ENCODE assay signal across 23 mouse cellular contexts in the genomic region with DNA sequence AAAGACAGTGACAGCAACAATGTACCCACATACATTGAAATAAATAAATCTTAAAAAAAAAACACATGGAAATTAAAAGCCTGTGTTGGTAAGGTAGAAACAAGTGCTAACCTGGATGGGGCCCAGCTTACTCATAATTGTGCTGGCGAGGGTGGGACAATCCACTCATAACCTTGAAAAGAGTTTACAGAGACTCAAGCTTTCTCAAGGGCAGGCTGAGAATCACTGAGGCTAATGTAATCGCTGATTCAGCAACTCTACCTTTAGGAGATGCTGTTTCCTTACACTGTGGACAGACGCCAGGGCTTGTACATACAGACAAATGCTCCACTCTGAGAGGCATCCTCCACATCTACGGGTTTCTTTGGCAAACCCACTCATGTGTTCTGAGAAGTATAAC. TPM values are rescaled to one million over a fixed set of nuclear protein-coding genes. Genes with fewer than 3 reads are reported as not detected.
DNase-seq lines count a peak whose midpoint lies in the region; ATAC-seq and TF ChIP-seq lines count a peak whose summit lies in the region.
"Had no signal": no experiment of that assay in that cellular context is flagged by ENCODE, and none has a peak within 500 bp of the region (broad histone marks: within the 10 kb centered on the region; RNA-seq: fewer than 3 reads in every experiment).

No protein-coding gene starts in this region.

- TF ChIP-seq EP300 in CH12.LX (IDR thresholded peaks at IDR 0.05; ENCODE audit: low read length), result no peak

- H3K27me3 ChIP-seq in hindbrain, embryonic 10.5 days (ENCODE audit: insufficient read depth, poor library complexity, severe bottlenecking), result no peaks in the 10 kb centered on the region; the same call in 1 of the 2 replicates
- H3K27me3 ChIP-seq in hindbrain, embryonic 14.5 days (ENCODE audit: control insufficient read depth, insufficient read depth, low read length), result no peaks in the 10 kb centered on the region
- no peaks in the 10 kb centered on the region for H3K27me3 ChIP-seq in CH12.LX (replicated peaks)
- no peaks in the 10 kb centered on the region for H3K27me3 ChIP-seq in intestine, embryonic 15.5 days (replicated peaks)
- H3K27me3 ChIP-seq: embryonic facial prominence, embryonic 13.5 days; heart, embryonic 12.5 days; hindbrain, embryonic 12.5 days had no signal

- H3K36me3 ChIP-seq in hindbrain, embryonic 10.5 days, result no peaks in the 10 kb centered on the region; the same call in 1 of the 2 replicates
- H3K36me3 ChIP-seq in hindbrain, embryonic 14.5 days (replicated peaks; ENCODE audit: control insufficient read depth, insufficient read depth), result no peaks in the 10 kb centered on the region
- H3K36me3 ChIP-seq in CH12.LX (replicated peaks in 1 of 2; ENCODE audit: control insufficient read depth in 1 of 2, insufficient read depth in 1 of 2, low read length in 1 of 2), result no peaks in the 10 kb centered on the region
- no peaks in the 10 kb centered on the region for H3K36me3 ChIP-seq in ES-E14 (ENCODE audit: control insufficient read depth, insufficient read depth, low read length, poor library complexity, severe bottlenecking)
- no peaks in the 10 kb centered on the region for H3K36me3 ChIP-seq in intestine, embryonic 15.5 days
- H3K36me3 ChIP-seq: embryonic facial prominence, embryonic 13.5 days; forebrain, embryonic 12.5 days; heart, embryonic 12.5 days; hindbrain, embryonic 12.5 days had no signal

- TF ChIP-seq CTCF in CH12.LX (conservative IDR thresholded peaks at IDR 0.05 in 1 of 2, IDR thresholded peaks at IDR 0.05 in 1 of 2; ENCODE audit: low read depth in 2 of 2, low read length in 2 of 2), result no peak

- DNase-seq in hindbrain, embryonic 10.5 days (ENCODE audit: low spot score), result no peak
- no peak for DNase-seq in hindbrain, embryonic 14.5 days (ENCODE audit: low spot score)
- DNase-seq in CH12.LX (ENCODE audit: extremely low read depth) (no peak), ES-E14 (ENCODE audit: low read depth, low spot score) (no peak)
- DNase-seq in adrenal gland, postnatal 36 days, result peak; percentile 55 to 60
- DNase-seq: cerebellum, adult 18-20 months; cerebellum, adult 9-11 months; cerebellum, postnatal 36 days; forebrain, postnatal 0 days; gastrocnemius, adult 2 months; gastrocnemius, postnatal 25 days; kidney, adult 2 months had no signal

- TF ChIP-seq POLR2A in CH12.LX (IDR thresholded peaks at IDR 0.05; ENCODE audit: low read depth, low read length), result no peak

- 85% methylated on average over 4 of the region's 4 CpGs for WGBS in hindbrain, embryonic 10.5 days
- 74% methylated on average over 4 of the region's 4 CpGs for WGBS in hindbrain, embryonic 14.5 days
- 72% methylated on average over 4 of the region's 4 CpGs for WGBS in intestine, embryonic 15.5 days

- no peak overlapping the region for H3K9ac ChIP-seq in hindbrain, embryonic 14.5 days
- H3K9ac ChIP-seq in CH12.LX (ENCODE audit: insufficient read depth, low read depth), result no peak overlapping the region
- no peak overlapping the region for H3K9ac ChIP-seq in ES-E14 (ENCODE audit: insufficient read depth, low read depth, low read length, poor library complexity, severe bottlenecking)
- H3K9ac ChIP-seq in intestine, embryonic 15.5 days, result no peak overlapping the region
- H3K9ac ChIP-seq: embryonic facial prominence, embryonic 13.5 days; forebrain, embryonic 12.5 days; forebrain, postnatal 0 days; heart, embryonic 12.5 days; hindbrain, embryonic 12.5 days had no signal

- no peak for ATAC-seq in hindbrain, embryonic 14.5 days (ENCODE audit: low FRiP score)
- ATAC-seq in intestine, embryonic 15.5 days, result no peak
- ATAC-seq: activated CD4-positive, CD25-positive, alpha-beta regulatory T cell, adult 4 months; forebrain, postnatal 0 days; intestine, embryonic 16.5 days; Patski had no signal

- H3K27ac ChIP-seq in hindbrain, embryonic 10.5 days, result no peak overlapping the region
- H3K27ac ChIP-seq in hindbrain, embryonic 14.5 days, result no peak overlapping the region
- H3K27ac ChIP-seq in CH12.LX (ENCODE audit: insufficient read depth, low read depth) (no peak overlapping the region), ES-E14 (ENCODE audit: insufficient read depth, low read depth, low read length, poor library complexity, severe bottlenecking) (no peak overlapping the region)
- no peak overlapping the region for H3K27ac ChIP-seq in intestine, embryonic 15.5 days
- H3K27ac ChIP-seq: embryonic facial prominence, embryonic 13.5 days; forebrain, embryonic 12.5 days; gastrocnemius, adult 2 months; hindbrain, embryonic 12.5 days had no signal

- in situ Hi-C loops in CH12.LX (cut with MboI; ENCODE audit: low pct_ligation_motif_present, low pct_unique_long_range_greater_than_20kb, low sequenced_read_pairs), result no loop called here
- in situ Hi-C loops in ES-E14 (cut with MboI; ENCODE audit: low sequenced_read_pairs in 2 of 2, unreplicated experiment in 2 of 2), result no loop called here

- no peak overlapping the region for H3K4me2 ChIP-seq in hindbrain, embryonic 14.5 days (replicated peaks)
- no peak overlapping the region for H3K4me2 ChIP-seq in CH12.LX (ENCODE audit: insufficient read depth, low read depth, poor library complexity, severe bottlenecking)
- no peak overlapping the region for H3K4me2 ChIP-seq in intestine, embryonic 15.5 days (replicated peaks)
- H3K4me2 ChIP-seq: embryonic facial prominence, embryonic 13.5 days; forebrain, embryonic 12.5 days; heart, embryonic 12.5 days; hindbrain, embryonic 12.5 days had no signal

- TF ChIP-seq RAD21 in CH12.LX (IDR thresholded peaks at IDR 0.05; ENCODE audit: low read depth, low read length), result no peak

- peaks cover 63% of the 10 kb centered on the region for H3K4me1 ChIP-seq in hindbrain, embryonic 10.5 days (replicated peaks)
- H3K4me1 ChIP-seq in hindbrain, embryonic 14.5 days (replicated peaks; ENCODE audit: control insufficient read depth, insufficient read depth, low read length), result no peaks in the 10 kb centered on the region; the same call in 1 of the 2 replicates
- H3K4me1 ChIP-seq in CH12.LX (ENCODE audit: control insufficient read depth in 1 of 2, insufficient read depth in 2 of 2), result no peaks in the 10 kb centered on the region
- H3K4me1 ChIP-seq in ES-E14 (ENCODE audit: control insufficient read depth in 2 of 2, insufficient read depth in 2 of 2, low read length in 2 of 2, poor library complexity in 1 of 2), result no peaks in the 10 kb centered on the region
- peaks cover 9% of the 10 kb centered on the region for H3K4me1 ChIP-seq in intestine, embryonic 15.5 days (replicated peaks)
- H3K4me1 ChIP-seq: heart, embryonic 12.5 days had no signal

- dilution Hi-C loops in CH12.LX (cut with MboI; ENCODE audit: extremely low pct_ligation_motif_present, extremely low pct_unique_long_range_greater_than_20kb, low sequenced_read_pairs), result no loop called here

- no peaks in the 10 kb centered on the region for H3K9me3 ChIP-seq in hindbrain, embryonic 10.5 days
- H3K9me3 ChIP-seq in hindbrain, embryonic 14.5 days (ENCODE audit: control insufficient read depth, low read length), result no peaks in the 10 kb centered on the region
- H3K9me3 ChIP-seq in CH12.LX (replicated peaks; ENCODE audit: low read length) (no peaks in the 10 kb centered on the region), ES-E14 (ENCODE audit: control insufficient read depth, insufficient read depth, low read depth, low read length) (no peaks in the 10 kb centered on the region)
- H3K9me3 ChIP-seq in intestine, embryonic 15.5 days, result no peaks in the 10 kb centered on the region
- H3K9me3 ChIP-seq: embryonic facial prominence, embryonic 13.5 days; forebrain, embryonic 12.5 days; heart, embryonic 12.5 days; hindbrain, embryonic 12.5 days had no signal

- peak overlapping the region; percentile 3; the same call in 1 of the 2 replicates for H3K4me3 ChIP-seq in hindbrain, embryonic 10.5 days
- no peak overlapping the region for H3K4me3 ChIP-seq in hindbrain, embryonic 14.5 days (replicated peaks; ENCODE audit: low read length)
- H3K4me3 ChIP-seq in CH12.LX (replicated peaks in 1 of 3; ENCODE audit: low read depth in 2 of 3, low read length in 2 of 3, poor library complexity in 1 of 3), result no peak overlapping the region
- H3K4me3 ChIP-seq in ES-E14 (ENCODE audit: insufficient read depth in 1 of 2, low read depth in 1 of 2, low read length in 2 of 2, poor library complexity in 1 of 2, severe bottlenecking in 1 of 2), result no peak overlapping the region
- H3K4me3 ChIP-seq in intestine, embryonic 15.5 days (replicated peaks), result no peak overlapping the region
- H3K4me3 ChIP-seq: embryonic facial prominence, embryonic 13.5 days; forebrain, embryonic 12.5 days; gastrocnemius, adult 2 months; heart, embryonic 12.5 days; hindbrain, embryonic 12.5 days had no signal

- no peaks in the 10 kb centered on the region for H3K79me2 ChIP-seq in CH12.LX (replicated peaks; ENCODE audit: control insufficient read depth, extremely low read depth, insufficient read depth, poor library complexity, severe bottlenecking)

RNA-seq across cellular contexts. Expression of gene Tmem219, which starts 2.7 kb away (rescaled TPM):
- polyA plus RNA-seq in hindbrain, embryonic 10.5 days (2016; fragmentation: Nextera tagmentation; extraction: Ambion mirVana), result 31.6 and 37.9 TPM in 2 replicates
- 28.0 and 29.3 TPM in 2 replicates for polyA plus RNA-seq in hindbrain, embryonic 14.5 days (2014; fragmentation: Nextera tagmentation; extraction: Ambion mirVana)
- 39.7 and 43.2 TPM in 2 replicates for total RNA-seq in CH12.LX (2012; rRNA removed)
- 31.3 and 33.4 TPM in 2 replicates for total RNA-seq in CH12.LX (2014; rRNA removed)
- 37.4 and 39.3 TPM in 2 replicates for polyA plus RNA-seq in CH12.LX (2012; ENCODE audit: insufficient read length, low read depth)
- 14.7 and 25.6 TPM in 2 replicates for total RNA-seq in ES-E14 (2012; rRNA removed)
- 10 to 100 TPM; 27.3 to 32.4 TPM for total RNA-seq in adrenal gland, postnatal 36 days (2021)
- polyA plus RNA-seq in intestine, embryonic 15.5 days (2015; fragmentation: Nextera tagmentation; extraction: Ambion mirVana), result 27.8 and 33.3 TPM in 2 replicates

RNA-seq across cellular contexts. Expression of gene Kctd13, which starts 8.7 kb away (rescaled TPM):
- 23.9 and 35.5 TPM in 2 replicates for polyA plus RNA-seq in hindbrain, embryonic 10.5 days (2016; fragmentation: Nextera tagmentation; extraction: Ambion mirVana)
- 102 and 104 TPM in 2 replicates for polyA plus RNA-seq in hindbrain, embryonic 14.5 days (2014; fragmentation: Nextera tagmentation; extraction: Ambion mirVana)
- total RNA-seq in CH12.LX (2012; rRNA removed), result 35.0 and 37.5 TPM in 2 replicates
- total RNA-seq in CH12.LX (2014; rRNA removed), result 16.4 and 19.0 TPM in 2 replicates
- 35.2 and 40.4 TPM in 2 replicates for polyA plus RNA-seq in CH12.LX (2012; ENCODE audit: insufficient read length, low read depth)
- total RNA-seq in ES-E14 (2012; rRNA removed), result 13.2 and 16.2 TPM in 2 replicates
- total RNA-seq in adrenal gland, postnatal 36 days (2021), result 10 to 100 TPM; 23.7 to 31.9 TPM
- polyA plus RNA-seq in intestine, embryonic 15.5 days (2015; fragmentation: Nextera tagmentation; extraction: Ambion mirVana), result 13.6 and 13.9 TPM in 2 replicates

RNA-seq across cellular contexts. Expression of gene Asphd1, which starts 29.4 kb away (rescaled TPM):
- polyA plus RNA-seq in hindbrain, embryonic 10.5 days (2016; fragmentation: Nextera tagmentation; extraction: Ambion mirVana), result 0.41 and 1.2 TPM in 2 replicates
- polyA plus RNA-seq in hindbrain, embryonic 14.5 days (2014; fragmentation: Nextera tagmentation; extraction: Ambion mirVana), result 8.0 and 10.9 TPM in 2 replicates
- total RNA-seq in CH12.LX (2012; rRNA removed) (0.08 TPM in 1 of 2 replicates, not detected in the other), CH12.LX (2014; rRNA removed) (not detected in 2 replicates), ES-E14 (2012; rRNA removed) (1.0 and 2.0 TPM in 2 replicates)
- 1.3 and 1.8 TPM in 2 replicates for polyA plus RNA-seq in CH12.LX (2012; ENCODE audit: insufficient read length, low read depth)
- 1 to 10 TPM; 1.6 to 2.4 TPM for total RNA-seq in adrenal gland, postnatal 36 days (2021)
- polyA plus RNA-seq in intestine, embryonic 15.5 days (2015; fragmentation: Nextera tagmentation; extraction: Ambion mirVana), result 0.32 and 0.46 TPM in 2 replicates
- total RNA-seq: gastrocnemius, adult 2 months; gastrocnemius, postnatal 25 days; granulocyte monocyte progenitor cell, adult 5-6 weeks; heart, postnatal 25 days had no signal
- polyA plus RNA-seq: heart, embryonic 12.5 days; heart, embryonic 16.5 days; Patski had no signal

RNA-seq across cellular contexts. Expression of gene Sez6l2, which starts 30.4 kb away (rescaled TPM):
- 2.3 and 7.6 TPM in 2 replicates for polyA plus RNA-seq in hindbrain, embryonic 10.5 days (2016; fragmentation: Nextera tagmentation; extraction: Ambion mirVana)
- polyA plus RNA-seq in hindbrain, embryonic 14.5 days (2014; fragmentation: Nextera tagmentation; extraction: Ambion mirVana), result 68.9 and 70.1 TPM in 2 replicates
- 7.2 and 8.8 TPM in 2 replicates for total RNA-seq in CH12.LX (2012; rRNA removed)
- 8.9 and 9.9 TPM in 2 replicates for total RNA-seq in CH12.LX (2014; rRNA removed)
- polyA plus RNA-seq in CH12.LX (2012; ENCODE audit: insufficient read length, low read depth), result 29.2 and 29.3 TPM in 2 replicates
- total RNA-seq in ES-E14 (2012; rRNA removed), result 0.80 and 2.0 TPM in 2 replicates
- 100 to 1,000 TPM in 1 of 2 experiments, 10 to 100 TPM in 1; 47.1 to 108 TPM for total RNA-seq in adrenal gland, postnatal 36 days (2021)
- polyA plus RNA-seq in intestine, embryonic 15.5 days (2015; fragmentation: Nextera tagmentation; extraction: Ambion mirVana), result 2.4 and 2.9 TPM in 2 replicates

RNA-seq across cellular contexts. Expression of gene Taok2, which starts 35.5 kb away (rescaled TPM):
- 56.2 and 56.4 TPM in 2 replicates for polyA plus RNA-seq in hindbrain, embryonic 10.5 days (2016; fragmentation: Nextera tagmentation; extraction: Ambion mirVana)
- 36.4 and 37.2 TPM in 2 replicates for polyA plus RNA-seq in hindbrain, embryonic 14.5 days (2014; fragmentation: Nextera tagmentation; extraction: Ambion mirVana)
- total RNA-seq in CH12.LX (2012; rRNA removed), result 28.5 and 29.0 TPM in 2 replicates
- 13.6 and 15.3 TPM in 2 replicates for total RNA-seq in CH12.LX (2014; rRNA removed)
- polyA plus RNA-seq in CH12.LX (2012; ENCODE audit: insufficient read length, low read depth), result 32.2 and 33.0 TPM in 2 replicates
- total RNA-seq in ES-E14 (2012; rRNA removed), result 42.3 and 57.2 TPM in 2 replicates
- total RNA-seq in adrenal gland, postnatal 36 days (2021), result 10 to 100 TPM; 54.9 to 81.3 TPM
- 30.8 and 31.9 TPM in 2 replicates for polyA plus RNA-seq in intestine, embryonic 15.5 days (2015; fragmentation: Nextera tagmentation; extraction: Ambion mirVana)

Comparison
In these comparisons a context has a peak if more than half of its experiments do, and no peak if none do; other contexts are left out.
1. DNase-seq: peak in adrenal gland, postnatal 36 days (2 of 2); none in hindbrain, embryonic 10.5 days (single experiment), hindbrain, embryonic 14.5 days (single experiment), CH12.LX (single experiment) and ES-E14 (single experiment).